Mouse (Mus musculus): Measurements from ENCODE around the gene Fnip2.
"Not testable (repeated sequence)": the region's sequence is repeated elsewhere in the genome, so short reads cannot be mapped to it uniquely, and the experiment has no call there.

Fnip2 gene

DNA sequence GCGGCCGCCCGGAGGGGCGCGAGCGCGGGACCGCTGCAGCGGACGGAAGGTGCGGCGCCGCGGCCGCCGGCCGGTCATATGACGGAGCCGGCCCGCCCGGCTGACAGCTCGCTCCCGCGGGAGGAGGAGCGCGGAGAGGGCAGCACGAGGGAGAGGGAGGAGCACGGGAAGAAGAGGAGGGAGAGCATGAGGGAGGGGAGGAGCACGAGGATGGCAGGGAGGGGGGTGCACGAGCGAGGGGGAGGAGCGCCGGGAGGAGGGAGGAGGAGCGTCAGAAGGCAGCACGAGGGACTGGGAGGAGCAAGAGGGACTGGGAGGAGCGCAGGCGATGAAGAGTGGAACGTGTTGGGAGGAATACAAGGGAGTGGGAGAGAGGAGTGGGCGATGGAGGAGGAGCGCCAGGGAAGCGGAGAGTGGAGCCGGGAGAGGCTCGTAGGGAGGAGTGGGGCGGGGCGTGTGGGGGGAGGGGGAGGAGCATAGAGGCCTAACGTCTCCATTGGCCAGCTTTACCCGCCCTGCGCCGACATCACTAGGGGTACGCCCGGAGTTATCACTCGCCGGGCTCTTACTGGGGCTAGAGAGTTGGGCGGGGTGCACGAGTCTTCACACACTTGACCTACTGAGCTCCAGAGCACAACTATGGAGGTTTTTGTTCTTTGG is at the start of gene Fnip2:
Gene Fnip2 (minus strand): TSS at position 94 of the 660 bp plus-strand sequence.
- peak; percentile 94 for DNase-seq

DNA sequence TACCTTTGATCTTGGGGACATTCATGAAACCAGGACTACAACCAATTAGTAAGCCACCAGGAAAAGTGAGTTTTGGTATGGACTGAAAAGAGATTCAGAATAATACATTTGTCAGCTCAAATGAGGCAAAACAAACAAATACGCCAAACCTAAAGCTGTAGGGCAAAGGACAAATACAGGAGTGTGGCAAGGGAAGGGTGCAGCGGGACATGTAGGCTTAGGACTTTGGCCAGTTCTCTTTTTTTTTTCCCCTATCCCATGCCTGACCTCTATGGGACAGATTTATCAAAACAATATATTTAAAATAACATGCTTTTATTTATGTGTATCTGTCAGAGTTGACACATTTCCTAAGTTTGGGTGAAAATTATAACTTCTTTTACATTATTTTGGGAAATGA is 42.3 kb upstream of the Fnip2 start:
- DNase-seq: no peak

DNA sequence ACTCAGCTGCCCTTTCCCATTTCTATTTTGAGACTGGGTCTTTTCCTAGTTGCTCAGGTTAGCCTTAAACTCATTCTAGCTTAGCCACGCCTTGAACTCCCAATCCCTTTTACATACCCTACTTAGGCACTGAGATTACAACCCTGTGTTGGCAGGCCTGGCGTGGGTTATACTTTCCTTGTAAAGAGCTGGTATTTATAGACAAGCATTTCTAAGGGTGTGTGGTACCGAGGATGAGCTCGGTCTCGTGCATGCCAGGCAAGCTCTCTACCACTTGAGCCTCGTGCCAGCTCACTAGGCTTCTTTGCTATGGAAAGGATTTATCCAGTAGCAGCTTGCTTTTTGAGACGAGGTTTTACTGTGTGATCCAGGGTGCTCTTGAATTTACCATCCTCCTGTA is 27.9 kb upstream of the Fnip2 start:
- DNase-seq: no peak

DNA sequence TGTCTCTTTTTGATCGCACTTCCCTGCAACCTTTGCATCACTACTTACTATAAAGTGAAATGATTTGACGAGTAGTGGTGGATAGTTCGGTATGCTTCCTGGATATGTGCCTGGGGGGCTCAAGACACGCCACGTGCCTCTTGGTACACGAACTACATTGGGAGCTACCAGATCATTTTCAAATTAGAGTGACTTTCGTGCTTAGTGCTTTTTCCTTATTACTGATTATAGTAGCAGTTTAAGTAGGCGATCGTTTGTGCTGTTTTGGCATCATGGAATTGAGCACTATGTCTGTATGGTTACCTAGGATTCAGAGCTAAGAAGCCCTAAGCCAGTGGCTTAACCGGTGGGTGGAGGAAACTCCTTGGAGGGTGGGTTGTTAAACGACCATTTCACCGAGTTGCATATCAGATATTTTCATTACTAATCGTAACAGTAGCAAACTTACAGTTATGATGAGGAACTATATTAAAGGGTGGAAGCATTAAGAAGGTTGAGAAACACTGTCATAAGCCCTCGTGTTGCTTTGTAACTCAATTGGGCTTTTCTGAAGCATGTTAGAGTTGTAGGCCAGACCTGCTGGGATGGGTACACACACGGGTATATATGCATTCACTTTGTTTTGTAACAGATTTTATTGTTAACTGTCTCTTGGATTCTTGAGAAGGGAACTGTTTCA is 24.3 kb upstream of the Fnip2 start:
- no peak for DNase-seq

DNA sequence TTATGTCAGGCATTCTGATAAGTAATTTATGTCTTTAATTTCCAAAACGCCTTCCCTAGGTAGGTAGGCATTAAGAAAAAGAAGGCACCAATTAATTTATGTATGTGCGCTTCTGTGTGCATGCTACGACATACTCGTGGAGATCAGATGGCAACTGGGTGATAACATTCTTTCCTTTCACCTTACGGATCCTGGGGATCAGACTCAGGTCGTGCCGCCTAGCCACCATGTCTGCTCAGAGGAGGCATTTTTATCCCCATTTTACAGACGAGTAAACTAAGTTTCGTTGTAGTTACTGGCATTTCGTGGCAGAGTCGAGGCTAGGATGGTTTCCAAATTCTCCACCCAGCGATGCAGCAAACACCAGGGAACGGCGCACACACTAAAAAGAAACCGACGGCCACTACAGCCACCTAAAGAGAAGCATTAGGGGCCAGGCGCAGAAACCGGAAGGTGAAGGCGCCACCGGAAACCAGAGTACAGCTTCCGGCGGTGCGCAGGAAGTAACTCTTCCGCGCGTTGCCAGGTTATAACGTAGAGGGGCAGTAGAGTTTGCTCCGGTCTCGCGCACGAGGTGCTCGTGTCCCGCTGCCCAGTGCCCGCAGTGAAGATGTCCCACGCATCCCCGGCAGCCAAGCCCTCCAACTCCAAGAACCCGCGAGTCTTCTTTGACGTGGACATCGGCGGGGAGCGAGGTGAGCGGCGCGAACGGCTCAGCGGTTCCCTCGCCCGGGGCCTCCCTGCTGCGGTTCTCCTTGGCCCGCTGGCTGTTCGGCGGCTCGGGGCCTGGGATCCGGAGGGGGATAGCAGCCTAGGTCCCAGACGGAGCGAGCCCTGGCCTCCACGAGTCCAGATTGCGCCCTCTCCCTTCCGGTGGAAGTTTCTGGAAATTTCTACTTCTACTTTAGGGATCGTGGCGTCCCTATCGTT is 23.5 kb upstream of the Fnip2 start, which contains the start of gene Ppid:
Gene Ppid (plus strand): TSS at position 480 of the 930 bp plus-strand sequence.
- DNase-seq: peak; percentile 84

DNA sequence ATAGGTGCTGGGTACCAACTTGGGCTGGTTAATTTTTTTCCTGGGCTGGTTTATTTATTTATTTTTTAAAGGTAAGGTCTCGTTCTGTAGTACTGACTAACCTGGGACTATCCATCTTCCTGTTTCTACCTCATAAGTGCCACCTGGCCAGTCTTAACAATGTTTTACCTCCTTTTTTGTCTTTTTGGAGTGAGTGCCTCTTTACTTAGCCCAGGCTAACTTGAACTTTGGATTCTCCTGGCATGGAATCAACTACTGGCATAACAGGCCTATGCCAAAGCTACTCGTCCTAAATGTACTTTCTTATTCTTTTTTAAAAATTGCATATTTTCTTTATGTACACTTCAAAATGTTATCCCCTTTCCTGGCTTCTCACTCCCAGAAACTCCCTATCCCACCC is 22.1 kb upstream of the Fnip2 start:
- no peak for DNase-seq

DNA sequence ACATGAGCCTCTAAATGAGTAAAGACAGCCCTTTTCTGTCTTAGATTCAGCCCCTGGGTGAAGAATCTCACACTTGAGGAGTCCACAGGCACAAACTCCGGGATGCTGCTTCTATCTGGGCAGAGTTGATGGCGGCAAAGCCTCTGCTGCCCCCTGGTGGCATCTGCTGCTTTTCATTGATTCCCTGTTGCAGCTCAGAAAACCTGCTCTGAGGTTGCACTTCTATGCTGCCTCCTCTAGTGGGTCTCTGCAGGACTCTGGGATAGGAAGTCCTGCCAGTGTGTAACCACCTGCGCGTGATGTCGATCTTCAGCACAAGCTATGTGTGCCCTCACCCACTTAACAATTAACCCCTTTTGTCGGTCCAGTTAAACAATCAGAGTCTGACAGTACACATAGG is 19.2 kb upstream of the Fnip2 start:
- peak; percentile 92 for DNase-seq

DNA sequence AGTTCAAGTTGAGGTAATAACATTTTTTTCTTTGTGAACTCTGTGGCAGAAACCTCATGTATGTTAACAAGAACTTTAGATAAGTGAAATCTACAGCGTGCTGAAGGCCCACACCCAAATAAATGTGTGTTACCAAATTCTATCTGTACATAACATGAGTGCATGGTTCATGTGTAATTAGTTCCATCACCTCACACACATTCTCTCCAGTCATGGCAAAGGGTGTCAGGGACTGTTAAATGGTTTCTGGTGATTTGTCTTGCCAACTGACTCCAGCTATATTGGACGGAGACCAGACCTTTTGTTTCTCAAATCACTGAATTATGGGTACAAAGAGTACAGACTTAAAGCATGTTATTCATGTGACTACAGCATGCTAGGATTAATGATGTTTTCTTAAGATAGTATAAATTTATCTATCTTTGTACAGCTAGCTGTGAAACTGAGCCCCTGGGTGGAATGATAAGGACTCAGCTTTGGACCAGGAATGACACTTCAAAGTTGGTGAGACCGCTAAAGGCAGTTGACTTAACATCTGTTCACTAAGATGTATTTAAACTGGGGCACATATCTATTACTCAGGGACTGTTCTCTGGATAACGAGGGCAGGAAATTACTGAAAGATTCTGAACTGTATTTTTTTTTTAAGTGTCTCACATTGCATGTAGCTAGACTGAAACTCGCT is 12.4 kb upstream of the Fnip2 start:
- DNase-seq: no peak

DNA sequence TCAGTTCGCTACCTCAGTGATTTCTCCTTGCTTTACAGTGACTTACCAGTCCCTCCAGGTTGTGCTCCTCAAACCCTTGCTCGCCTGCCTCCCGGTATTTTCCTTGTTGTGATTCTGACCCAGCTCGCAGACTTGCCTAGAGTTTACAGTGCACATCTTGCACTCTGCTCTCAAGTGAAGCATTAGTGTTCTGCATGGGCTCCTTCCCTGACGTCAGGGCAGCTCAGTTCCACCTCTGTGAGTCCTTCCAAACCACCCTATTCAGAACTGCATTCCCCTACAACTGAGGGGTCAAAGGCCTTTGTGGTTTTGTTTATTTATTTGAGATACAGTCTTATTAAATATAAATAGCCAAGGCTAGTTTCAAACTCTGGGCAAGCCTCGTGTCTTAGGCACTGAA is 10.6 kb upstream of the Fnip2 start:
- no peak for DNase-seq

DNA sequence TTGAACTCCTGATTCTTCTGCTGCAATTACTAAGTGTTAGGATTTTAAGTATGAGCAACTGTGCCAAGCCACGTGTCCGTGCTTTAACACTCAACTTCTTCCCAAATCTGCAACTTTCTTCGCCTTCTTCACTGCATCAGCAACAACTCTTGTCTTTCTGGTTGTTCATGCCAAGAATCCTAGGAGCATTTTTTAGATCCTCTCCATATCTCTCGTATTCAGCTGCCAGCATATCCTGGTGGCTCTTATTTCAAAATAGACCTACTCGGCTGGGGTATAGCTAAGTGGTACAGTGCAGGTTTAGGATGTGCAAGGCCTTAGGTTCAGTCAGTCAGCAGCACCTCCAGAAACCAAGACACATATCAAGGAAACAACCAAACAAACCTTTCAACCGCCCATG is 10.0 kb upstream of the Fnip2 start:
- DNase-seq: no peak

DNA sequence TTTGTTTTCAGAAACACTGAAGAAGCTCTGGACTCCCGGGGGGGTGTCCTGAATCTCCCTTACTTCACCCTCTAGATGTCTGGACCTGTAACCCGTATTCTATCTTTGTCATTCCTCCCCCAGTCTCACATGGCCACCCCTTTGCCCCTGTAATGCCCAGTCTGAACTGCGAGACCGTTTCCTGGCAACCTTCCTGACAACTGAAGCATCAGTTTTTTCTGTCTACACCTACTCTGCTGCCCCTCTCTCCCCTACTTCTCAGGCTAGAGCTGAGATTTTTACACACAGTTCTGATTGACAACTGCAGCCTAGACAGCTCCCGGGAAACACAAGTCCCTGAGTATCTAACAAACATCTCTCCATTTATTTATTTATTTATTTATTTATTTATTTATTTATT is 9.3 kb upstream of the Fnip2 start:
- no peak for DNase-seq

DNA sequence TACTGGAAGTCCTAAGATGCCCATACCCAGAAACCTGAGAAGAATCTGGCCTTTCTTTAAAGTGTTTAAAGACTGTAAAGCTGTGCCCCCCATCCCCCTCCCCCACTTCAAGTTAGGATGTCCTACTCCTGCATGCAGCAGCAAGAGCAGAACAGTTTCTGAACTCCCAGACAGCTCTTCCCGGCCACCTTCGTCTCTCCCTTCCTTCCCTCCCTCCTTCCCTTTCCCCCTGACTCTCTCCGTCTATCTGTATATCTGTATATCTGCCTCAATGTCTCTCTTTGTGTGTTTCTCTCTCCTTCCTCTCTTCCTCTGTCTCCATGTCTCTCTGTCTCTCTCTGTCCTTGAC is 8.8 kb upstream of the Fnip2 start:
- DNase-seq: no peak

DNA sequence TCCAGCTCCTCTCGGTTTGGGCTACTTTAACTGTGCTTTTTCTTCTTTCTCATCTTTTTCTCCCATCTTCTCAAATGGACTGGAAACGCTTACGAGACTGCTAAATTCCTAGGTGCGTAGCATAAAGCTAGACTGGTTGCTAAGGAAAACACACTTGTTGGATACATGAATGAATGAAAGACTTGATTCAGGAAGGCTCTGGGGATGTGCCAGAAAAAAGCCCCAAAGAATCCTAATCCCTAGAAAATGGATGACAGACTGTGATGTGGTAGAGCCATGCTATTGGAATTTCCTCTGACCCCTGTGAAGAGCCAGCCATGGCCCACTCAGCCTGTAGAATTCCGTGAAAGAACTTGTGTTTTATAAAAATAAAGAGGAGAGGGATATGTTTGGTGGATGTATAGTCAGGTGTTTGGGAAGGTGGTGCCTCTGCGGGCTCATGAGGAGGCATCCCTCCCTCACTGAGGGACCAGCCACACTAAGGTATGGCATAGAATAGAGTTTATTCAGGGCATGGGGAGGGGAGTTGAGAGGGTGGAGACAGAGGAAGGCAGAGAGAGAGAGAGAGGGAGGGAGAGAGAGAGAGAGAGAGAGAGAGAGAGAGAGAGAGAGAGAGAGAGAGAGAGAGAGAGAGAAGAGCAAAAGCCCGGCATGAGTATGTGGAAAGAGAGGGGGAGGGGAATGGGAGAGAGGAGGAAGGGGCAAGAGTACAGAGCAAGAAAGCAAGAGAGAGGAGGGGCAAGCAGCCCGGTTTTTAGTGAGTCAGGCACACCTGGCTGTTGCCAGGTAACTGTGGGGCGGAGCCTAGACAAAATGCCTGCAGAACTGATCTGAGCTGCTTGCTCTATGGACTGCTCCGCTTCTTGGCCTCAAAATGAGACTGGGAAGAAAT is 8.2 kb upstream of the Fnip2 start:
- DNase-seq: peak; percentile 48

DNA sequence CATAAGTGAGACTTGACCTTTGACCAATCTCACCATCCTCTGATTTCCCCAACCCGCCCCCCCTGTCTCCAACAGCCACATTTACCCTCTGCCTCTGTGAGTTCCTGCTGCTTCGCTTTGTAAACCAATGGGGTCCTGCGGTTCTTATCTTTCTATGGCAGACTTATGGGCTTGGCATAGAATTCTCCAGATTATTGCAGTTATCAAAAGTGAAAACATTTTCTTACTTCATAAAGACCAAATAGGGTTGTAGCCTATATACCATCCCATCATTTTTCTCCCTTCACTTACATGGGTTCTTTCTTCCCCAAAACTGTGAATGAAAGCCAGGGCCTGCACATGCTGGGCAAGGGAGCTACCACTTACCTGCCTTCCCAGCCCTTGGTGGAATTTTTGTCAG is 6.7 kb upstream of the Fnip2 start:
- DNase-seq: no peak

DNA sequence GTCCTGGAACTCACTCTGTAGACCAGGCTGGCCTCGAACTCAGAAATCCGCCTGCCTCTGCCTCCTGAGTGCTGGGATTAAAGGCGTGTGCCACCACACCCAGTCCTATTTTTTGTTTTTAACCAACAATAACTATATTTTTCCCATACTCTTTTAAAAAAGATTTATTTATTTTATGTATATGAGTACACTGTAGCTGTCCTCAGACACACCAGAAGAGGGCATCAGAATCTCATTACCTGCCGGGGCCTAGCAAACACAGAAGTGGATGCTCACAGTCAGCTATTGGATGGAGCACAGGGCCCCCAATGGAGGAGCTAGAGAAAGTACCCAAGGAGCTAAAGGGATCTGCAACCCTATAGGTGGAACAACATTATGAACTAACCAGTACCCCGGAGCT is 5.8 kb upstream of the Fnip2 start:
- not testable (repeated sequence) for DNase-seq

DNA sequence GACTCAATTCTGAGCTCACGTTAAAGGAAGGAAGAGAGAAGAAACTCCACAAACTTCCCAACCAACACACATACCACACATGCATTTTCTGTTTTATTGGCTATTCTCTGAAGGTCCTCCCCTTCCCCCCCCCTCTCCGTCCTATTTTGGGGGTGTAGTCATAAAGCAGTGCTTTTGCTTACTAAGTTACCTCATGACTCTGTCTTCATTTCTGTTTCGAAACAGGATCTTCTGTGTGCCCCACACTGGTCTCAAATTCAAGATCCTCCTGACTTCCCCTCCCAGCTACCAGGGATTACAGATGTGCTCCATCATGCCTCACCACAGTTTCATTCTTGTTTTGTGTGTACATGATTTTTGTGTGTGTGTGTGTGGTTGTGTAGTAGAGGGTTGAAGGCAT is 4.8 kb upstream of the Fnip2 start:
- no peak for DNase-seq

DNA sequence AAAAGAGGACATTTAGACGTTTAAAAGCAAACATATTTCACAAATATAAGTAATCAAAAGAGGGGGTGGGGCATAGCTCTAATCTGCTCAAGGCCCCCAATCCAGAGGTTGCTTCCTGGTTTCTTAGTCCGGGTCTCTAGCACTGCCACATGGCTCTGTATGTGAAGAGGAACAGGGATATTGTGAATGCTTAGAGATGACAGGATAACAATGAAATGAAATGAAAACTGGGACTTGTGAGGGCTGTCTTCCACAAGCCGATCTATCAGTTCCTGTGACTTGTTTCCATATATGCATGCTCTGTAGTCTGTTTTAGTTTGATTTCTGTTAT is 1.7 kb upstream of the Fnip2 start:
- no peak for DNase-seq

DNA sequence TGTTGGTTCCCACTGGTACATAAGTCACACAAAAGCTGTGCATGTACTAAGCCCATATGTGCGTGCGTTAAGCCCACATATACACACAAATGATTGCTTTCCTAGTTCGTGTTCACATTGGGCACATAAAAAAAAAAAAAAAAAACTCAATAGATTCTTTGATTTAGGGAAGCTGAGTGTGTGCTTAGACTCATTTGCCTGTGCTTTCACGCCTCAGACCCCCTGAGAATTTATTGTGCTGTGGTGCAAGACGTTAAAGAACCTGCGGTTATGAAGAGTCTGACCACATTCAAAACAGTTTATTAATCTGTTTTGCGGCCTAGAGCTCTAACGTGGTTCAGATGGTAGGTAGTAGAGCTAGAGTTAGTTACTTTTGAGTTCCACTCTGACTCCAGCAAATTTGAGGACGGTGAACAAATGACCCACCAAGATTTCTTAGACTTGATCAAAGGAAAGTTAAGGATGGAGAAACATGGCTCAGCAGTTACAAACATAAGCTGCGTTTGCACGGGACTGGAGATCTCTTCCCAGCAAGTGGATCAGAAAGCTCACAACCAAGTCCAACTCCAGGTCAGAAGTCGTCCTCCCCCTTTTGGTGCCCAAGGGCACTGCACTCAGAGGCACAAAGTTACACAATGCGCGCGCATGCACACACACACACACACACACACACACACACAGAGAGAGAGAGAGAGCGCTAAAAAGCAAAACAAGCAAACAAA is 1.2 kb upstream of the Fnip2 start:
- DNase-seq: no peak

DNA sequence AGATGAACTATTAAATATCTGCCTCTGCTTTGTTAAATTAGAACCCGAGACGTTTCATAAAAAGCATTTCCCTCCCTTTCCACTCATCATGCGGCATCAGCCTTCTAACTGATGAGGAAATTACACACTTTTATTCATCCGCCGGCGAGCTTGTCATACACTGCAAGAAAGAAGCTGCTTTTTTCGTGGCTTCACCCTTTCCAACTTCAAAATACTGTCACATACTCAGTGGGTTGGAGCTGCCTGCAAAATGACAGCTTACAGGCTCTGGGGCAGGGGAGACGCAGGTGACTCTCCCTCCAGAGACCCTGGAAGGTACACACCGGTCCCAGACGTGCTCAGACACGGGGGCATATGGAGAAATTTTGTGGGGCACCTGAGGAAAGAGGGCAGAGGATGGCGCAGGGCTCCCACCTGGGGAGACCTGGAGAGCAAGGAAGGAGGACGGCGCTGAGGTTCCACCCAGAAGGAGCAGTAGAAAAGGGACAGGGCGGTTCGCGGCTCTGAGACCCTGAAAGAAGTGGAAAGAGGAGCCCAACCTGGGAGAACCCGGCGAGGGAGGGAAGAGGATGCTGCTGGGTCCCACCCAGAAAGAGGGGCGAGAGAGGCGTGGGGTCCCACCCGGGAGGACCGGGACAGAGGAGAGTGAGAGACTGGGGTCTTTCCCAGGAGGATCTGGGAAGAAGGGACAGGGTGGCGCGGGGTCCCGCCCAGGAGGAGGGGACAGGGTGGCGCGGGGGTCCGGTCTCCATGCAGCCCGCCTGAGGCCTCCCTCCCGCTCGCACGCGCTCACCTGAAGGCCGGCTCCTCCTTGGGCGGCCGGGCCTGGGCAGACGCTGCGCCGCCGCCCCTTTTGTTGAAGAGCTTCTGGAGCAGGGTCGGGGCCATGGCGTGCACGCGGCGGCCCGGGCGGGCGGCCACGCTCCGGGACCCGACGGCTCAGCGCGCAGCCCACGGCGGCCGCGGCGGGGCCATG is 592 bp downstream of the Fnip2 start:
- DNase-seq: peak; percentile 57

DNA sequence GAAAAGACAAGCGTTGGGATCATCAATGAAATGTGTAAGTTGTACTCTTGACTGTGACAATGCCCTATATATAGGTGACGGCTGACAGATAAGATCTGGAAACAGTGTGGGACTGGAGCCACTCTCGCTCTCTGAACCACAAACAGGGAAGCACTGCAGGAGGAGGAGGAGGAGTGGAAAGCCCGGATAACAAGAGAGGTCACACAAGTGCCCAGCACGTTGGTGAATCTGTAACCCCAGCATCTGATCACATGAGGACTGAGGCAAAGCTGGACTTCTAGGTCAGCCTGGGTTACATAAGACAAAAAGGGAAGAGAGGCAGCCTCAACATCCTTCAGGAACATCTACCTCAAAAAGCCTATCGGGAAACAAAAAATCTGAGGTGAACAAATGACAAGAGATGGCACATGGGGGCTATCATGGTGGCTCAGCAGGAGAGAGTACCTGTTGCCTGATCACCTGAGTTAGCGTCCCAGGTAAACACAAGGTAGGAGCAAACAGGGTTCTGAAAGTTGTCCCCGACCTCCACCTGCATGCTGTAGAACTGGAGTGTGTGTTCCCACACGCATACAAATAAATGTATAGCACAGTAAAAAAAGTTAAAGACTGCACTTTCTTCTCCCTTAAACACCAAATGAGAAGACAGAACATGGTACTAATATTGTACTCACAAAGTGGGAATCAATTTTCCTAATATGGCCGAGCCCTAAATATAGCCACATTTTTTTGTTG is 2.6 kb downstream of the Fnip2 start:
- no peak for DNase-seq

Data from lung, postnatal 10 days (tissue).